Mouse (Mus musculus): ENCODE results near the gene Lrpprc.

GRCm38 (mm10) chr17:84728201-84728911, 62.2 kb downstream of the Lrpprc start:
- TF ChIP-seq POLR2A (IDR thresholded peaks at IDR 0.05; ENCODE audit: low read depth, low read length) (no peak), CTCF (IDR thresholded peaks at IDR 0.05; ENCODE audit: borderline replicate concordance, insufficient read depth, low read length) (no peak)
